Mouse (Mus musculus): ENCODE measurements at regions not wholly inside any gene's neighbourhood (a gene's known extent, or its start where the extent isn't known, plus 50 kb on each side); places are given as distances from the start of the nearest gene placed in this dataset.

- no peak for DNase-seq
Observed at GRCm38 (mm10) chr8:104051540-104051882, 49.9 kb upstream of the Cdh5 start.

Measured in retina, postnatal 1 day (tissue).